Mouse (Mus musculus) B cell, adult 2 months (primary cell): ENCODE measurements around the gene Trim75.
"Not testable (repeated sequence)": the region's sequence is repeated elsewhere in the genome, so short reads cannot be mapped to it uniquely, and the experiment has no call there.

Experiments used
- DNase-seq, 2 experiments: peaks; one replicate each; pipeline ENCODE4 v3.0.0; 2022

Gene Trim75

DNA sequence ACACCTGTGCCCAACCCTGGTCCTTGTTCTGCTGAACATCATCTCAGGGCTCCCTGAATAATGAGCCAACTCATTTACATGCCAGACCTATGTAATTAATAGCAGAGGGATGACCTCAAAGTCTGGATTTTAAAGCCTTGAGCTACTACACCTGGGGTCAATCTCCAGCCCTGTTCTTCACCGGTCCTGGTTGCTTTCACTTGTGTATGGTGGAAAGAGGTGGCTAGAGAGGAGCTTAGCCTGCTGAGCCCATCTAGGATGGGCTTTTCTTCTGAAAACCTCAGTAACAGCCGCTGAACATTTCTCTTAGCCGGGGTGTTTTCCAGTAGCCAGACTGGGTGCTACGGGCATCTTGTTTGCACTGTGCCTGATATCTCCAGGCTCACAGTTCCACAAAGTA is at the start of gene Trim75:
TSS of gene Trim75 (minus strand) at position 101 of the 400 bp plus-strand sequence.
- DNase-seq: no peak

DNA sequence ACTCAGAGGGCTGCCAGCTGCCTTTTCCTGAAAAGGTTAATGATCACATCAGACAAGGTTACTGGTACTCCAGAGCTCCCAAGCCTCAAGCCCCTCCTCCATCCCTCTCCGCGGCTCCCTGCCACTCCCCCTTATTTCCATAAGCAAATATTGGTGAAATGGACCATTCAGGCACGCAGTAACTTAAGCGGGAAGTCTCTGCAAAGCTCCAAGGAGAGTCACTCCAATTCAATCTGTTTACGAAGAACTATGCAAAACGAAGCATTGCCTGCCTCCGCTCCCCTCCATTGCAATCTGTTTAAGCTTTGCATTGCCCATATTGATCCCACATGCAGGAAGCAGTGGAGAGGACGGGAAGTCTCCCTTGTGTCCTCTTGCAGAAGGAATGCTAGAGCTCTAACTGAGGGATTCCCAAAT is 49.5 kb upstream of the Trim75 start, which contains the start of gene Apela:
TSS of gene Apela (minus strand) at position 220 of the 417 bp plus-strand sequence.
- no peak for DNase-seq

DNA sequence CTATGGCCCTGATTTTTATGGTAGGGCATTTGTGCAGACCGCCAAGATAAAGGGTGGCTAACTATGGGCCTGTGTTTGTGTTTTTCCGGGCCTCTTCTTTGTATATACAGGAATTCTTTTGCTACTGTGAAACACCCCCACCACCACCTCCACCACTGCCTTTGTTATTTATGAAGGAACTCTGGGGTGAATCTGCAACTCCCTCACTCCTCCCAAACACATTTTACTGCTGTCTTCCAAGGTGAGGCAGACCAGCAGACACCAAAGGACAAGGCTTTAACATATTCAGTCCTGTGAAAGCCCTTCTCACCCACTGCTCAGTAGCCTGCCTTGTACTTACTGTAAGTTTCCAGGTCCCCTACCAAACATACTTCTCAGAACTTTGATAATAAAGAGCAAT is 46.5 kb upstream of the Trim75 start:
- DNase-seq: no peak

DNA sequence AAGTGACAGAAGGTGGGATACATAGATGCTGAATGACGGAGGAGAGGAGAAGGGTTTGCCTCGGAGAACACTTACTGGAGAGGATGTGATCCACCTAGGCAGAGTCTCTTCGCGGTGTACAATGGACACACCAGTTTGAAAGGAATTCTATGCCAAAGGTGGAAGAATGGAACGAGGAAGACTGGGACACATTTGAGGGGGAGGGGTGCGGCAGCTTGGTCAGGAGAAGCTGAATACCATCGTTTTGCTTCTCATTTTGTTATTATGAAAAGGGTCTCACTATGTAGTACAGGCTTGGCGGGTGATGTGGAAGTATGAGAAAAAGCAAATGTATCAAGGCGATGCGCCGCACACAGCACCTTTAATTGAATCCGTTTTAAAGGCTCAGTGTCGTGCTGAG is 45.4 kb upstream of the Trim75 start:
- DNase-seq: no peak

DNA sequence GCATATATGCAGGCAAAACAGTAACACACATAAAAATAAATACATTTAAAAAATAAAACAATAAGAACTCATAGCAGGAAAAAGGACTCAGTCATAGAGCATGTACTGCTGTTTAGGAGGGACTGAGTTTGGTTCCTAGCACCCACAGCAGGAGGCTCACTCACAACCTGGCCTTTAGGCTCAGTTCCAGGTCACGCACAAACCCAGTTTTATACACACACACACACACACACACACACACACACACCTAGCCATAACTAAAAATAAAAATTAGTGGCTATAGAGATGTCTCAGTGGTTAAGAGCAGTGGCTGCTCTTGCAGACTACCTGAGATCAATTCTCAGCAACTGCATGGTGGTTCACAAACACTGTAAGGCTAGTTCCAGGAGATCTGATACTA is 44.5 kb upstream of the Trim75 start:
- DNase-seq: no peak

DNA sequence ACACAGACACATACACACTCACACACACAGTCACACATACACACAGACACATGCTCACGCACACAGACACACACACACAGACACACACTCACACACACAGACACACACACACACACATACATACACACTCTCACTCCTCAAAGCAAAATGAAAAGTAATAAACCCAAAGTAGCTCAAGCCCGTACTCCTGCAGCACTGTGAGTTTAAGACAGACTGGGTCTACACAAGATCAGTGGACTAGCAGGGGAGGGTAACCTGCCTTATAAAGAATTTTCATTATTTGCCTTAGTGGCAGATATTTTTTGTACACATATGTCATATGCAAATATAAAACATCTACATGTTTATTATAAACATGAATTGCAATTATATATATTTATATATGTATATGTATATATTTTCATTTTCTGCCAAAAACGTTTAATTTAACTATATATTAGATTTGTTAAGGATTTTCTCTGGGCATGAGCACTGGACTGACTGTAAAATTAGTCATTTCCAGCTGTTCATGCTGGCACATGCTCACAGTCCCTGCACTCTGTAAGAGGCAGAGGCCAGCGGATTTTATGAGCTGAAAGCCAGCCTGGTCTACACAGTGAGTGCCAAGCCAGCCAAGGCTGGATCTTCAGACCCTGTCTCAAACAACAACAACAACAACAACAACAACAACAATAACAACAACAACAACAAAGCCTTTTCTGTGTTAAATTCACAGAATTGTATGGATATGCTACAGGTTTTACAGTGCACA is 43.3 kb upstream of the Trim75 start:
- no peak for DNase-seq

DNA sequence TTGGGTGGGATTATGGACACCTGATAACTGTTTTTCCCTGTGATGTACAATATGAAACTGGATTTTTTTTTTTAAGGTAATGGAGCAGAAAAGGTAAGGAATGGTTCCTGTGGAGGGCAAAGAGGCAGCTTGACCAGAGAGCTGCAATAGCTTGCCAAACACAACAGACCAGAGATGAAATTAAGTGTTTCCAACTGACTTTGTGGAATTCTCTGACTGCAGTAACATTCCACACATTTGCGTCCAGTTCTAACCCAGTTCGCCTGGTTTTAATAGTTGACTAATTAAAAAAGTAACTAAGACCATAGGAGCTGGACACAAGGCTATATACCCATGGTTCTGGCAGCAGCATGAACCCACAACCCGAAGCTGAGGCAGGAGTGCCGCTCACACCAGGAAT is 42.1 kb upstream of the Trim75 start:
- no peak for DNase-seq

DNA sequence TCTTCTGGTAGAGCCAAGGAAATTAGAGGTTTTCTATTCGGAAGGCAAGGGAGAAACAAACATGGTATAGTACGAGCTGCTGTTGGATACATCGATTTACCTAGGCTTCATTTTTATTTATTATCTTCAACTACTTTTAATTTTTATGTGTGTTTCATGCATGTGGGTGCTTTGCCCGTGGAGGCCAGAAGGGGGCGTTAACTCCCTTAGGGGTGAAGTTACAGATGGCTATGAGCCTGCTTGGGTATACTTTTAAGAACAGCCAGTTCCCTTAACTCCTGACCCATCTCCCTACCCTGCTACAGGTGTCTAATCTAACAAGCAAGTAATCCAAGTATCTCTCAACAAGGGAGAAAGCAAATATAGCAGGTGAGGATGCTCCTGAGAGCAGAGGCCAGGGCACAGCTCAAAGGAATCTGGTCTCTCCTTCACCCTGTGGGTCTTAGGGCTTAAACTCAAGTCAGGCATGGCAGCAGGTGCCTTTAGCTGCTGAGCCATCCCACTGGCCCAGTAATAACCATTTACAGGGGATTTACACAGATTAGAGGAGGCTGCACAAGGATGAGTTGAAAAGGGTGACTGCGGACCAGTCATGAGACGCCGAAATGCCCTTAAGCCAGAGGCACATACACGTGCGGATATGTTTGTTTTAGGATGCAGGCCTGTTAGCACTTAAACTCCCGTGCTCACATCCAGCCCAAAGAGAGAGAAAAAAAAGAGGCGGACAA is 41.5 kb upstream of the Trim75 start:
- DNase-seq: no peak

DNA sequence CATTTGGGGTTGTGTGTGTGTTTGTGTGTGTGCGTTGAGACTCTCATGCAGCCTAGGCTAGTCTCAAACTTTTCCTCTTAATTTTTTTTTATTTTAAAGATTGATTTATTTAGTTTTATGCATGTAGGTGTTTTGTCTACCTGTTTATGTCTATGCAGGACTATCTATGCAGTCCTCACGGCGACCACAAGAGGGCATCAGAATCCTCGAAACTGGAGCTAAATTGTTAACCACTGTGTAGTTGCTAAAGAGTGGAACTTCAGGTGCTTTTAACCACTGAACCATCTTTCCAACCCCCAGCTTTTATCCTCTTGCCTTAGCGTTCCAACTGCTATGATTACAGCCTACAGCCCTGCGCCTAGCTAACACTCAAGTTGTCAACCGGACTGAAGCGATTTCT is 34.9 kb upstream of the Trim75 start:
- peak; percentile 61 to 66 for DNase-seq

DNA sequence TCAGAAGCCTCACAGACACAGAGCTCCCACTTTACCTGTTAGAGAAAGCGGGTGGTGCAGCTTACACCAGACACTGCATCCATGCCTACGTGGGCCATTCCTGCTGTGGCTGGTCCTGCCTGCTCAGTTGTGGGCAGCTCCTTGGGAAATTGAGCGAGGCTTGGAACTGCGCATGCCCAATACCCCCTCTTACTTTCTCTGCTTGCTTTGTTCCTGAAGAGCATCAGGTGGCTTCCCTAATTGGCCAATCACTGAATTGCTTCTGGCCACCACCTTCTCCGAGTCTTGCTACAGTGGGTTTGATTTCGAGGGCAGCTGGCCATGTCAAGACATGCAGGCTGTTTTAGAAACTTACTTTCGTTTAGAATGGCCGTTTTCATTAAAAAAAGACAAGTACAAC is 30.8 kb upstream of the Trim75 start, which contains the start of the genes Trim61 and Trim60:
TSS of gene Trim61 (minus strand) at position 101 of the 400 bp plus-strand sequence.
TSS of gene Trim60 (minus strand) at position 162 of the 400 bp plus-strand sequence.
- DNase-seq: no peak

DNA sequence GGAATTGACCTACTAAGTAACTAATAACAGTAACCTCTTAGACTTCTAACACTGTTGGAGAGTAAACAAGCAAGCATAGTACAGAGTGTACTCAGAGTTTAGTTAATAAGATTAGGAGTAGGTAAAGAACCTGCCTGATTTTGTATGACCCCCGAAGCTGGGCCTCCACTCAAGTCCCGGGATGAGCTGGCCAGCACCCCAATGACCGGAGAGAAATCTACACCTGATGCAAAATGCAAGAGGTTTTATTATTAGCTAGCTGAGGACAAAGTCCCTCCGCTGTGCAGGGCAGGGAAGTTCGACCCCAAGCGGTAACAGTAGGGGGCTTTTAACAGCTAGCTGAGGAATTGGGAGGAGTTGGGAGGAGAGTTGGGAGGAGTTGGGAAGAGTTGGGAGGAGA is 20.0 kb upstream of the Trim75 start:
- not testable (repeated sequence) for DNase-seq

DNA sequence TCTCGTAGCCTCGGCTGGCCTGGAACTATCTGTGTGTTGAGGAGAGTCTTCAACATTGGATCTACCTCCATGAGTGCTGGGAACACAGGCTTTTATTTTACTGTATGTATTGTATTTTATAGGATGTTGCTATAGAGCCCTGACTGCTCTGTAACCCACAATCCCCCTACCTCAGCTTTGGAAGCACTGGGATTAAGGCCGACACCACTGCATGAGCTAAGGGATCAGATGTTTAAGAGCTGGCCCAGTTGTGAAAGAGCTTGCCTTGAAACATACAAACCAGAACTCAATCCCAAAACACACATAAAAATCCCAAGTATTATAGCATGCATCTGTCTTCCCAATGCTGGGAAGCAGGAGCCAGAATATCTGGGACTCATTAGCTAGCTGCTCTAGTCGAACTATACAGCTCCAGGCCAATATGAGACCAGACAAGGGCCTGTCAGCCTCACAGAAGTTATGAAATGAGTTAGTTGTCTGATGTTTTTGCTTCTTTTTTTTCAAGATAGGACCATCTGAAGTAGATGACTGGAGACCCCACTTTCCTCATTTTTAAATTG is 11.3 kb upstream of the Trim75 start:
- no peak for DNase-seq

DNA sequence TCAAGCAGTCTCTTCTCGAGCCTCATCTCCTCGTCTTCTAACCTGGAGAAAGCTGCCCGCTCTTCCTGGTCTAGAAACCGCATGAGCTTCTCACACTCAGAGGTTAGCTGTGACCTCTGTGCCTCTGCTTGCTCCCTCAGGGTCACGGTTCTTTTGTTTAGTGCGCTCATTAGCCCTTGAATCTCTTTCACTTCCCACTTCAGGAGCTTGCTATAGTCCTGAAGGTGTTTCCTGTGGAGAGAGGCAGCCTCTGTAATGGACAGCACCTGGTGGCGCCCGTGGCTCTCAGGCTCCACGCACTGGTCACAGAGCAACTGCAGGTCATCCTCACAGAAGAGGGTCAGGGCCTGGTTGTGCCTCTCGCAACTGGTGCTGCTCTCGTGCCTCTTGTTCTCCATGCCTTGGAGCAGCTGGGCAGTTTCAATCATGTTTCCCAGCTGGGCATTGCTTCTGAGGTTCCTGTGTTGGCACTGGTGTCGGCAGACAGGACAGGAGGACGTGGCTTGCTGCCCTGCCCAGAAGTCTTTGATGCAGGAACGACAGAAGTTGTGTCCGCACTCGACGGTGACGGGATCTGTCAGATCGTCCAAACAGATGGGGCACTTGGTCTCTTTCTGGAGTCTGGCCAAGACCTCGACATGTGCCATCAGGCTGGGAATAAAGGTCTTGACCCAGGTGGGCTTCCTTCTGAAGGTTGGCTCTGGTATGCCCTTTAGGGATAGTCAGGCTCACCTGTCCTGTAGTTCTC is 4.3 kb downstream of the Trim75 start:
- no peak for DNase-seq

DNA sequence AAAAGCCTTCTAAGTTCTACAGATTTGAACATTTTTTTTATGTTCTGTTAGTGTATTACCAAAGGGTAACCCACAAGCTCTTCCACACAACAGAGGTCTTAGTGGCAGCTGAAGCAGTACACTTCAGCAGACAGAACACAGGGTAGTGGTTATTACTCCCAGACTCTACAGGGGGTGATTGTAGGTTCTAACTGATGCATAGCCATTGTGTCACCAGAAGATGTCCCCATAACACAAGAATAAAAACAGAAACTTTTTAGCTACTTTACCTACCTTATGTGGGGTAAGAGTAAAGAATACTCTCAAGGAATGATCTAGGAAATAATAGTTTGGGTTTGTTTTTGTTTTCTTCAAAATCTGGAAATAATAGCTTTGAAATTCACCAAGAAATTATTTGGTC is 24.8 kb downstream of the Trim75 start:
- no peak for DNase-seq

DNA sequence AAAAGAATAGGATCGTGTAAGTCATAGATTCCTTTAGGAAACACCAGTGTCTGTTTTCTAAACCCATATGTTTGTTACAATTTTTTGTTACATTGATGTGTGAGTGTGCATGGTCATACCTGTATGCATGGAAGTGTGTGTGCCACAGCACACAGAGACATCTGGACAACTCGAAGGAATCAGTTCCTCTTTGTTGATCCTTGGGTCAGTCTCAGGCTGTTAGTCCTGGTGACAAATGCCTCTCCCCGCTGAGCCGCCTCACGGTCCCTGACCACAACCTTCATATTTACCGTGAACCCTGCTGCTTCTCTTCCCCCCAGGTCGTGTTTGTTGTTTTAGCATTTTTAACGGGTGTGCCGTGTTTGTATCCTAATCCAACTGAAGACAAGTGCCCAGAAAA is 28.6 kb downstream of the Trim75 start:
- DNase-seq: no peak

DNA sequence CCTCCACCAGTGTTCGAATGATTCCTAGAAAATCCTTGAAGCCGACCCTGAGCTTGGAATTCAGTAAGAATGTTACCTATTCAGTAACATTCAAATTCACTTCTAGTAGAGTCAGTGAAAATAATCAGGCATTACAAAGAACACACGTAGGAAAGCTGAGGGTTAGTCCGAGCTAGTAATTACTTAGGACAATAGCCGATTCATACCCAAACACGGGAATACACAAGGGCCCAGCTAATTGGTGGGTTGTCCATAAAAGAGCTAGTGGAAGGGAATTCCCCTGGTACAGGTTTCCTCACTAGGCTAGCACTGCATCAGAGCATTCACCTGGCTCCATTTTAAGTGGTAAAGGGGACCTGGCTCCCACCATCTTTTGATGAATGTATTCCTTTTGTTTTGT is 35.5 kb downstream of the Trim75 start:
- DNase-seq: no peak

DNA sequence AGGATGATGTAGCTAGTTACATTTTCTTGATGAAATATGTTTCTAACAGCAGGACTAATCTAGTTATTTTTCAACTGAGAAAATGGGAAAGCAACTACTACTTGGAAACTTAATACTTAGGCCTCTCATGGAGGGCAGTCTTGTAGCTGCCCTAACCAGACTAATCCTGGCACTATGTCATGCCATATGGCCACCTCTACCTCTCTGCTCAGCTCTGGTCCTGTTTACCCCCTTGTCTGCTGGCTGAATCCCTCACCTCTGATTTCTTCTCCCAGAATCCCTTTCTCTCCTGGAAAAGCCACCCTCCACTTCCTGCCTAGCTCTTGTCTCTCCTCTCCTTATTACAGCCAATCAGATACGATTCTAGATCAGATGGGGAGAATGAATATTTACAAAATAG is 39.3 kb downstream of the Trim75 start:
- no peak for DNase-seq

DNA sequence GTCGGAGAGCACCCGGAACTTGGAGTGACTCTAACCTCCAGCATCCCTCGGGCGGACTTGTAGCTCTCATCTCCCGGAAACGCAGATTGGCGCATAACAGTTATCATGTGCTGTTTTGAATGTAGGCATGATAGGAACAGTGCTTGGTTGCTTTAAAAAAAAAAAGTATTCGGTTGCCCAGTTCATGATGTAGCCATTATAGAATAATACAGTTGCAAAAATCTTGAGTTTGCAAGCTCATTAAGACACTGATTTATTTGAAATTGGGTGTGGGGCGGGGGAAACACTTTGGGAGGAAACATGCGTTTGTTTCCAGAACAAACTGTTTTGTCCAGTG is 40.0 kb downstream of the Trim75 start:
- no peak for DNase-seq

DNA sequence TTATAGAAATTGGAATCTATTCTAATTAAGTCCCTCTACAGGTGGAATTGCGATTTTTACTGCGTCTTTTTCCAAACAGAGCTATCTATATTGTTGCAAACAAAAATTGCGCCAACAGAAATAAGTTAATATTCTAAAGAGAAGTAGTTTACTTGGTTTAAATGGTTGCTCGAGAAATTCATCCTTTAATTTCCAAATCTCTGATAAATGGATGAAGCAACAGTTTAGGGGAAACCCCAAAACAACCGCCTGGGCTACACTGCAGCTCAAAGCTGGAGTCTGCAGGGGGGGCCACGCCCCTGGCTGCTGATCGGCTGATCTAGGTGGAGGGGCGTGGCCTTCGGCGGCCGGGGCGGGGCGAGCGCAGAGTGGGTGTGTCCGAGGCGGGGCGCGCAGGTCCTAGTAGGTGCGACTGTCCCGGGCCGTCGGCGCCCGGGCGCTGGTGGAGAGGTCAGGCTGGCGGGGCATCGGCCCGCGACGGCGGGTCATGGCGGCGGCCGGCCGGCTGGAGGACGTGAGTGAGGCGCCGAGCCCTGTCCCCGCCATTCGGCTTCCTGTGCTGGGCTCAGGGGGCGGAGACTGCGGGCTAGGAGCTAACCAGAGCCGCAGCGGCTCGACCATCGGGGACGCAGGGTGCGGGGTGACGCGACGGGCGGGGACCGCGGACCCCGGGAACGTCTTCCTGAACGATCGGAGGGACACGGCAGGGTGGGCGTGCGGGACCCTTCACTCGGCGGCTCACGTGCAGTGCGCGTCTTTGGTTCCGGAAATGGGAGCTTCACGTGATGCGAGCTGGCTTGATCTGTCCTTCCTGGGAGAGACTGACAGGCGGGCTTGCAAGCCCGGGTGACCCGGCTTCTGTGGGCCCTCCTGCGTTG is 40.6 kb downstream of the Trim75 start, which contains the start of gene Tmem192:
TSS of gene Tmem192 (plus strand) at position 366 of the 878 bp plus-strand sequence.
- DNase-seq: peak; percentile 99

DNA sequence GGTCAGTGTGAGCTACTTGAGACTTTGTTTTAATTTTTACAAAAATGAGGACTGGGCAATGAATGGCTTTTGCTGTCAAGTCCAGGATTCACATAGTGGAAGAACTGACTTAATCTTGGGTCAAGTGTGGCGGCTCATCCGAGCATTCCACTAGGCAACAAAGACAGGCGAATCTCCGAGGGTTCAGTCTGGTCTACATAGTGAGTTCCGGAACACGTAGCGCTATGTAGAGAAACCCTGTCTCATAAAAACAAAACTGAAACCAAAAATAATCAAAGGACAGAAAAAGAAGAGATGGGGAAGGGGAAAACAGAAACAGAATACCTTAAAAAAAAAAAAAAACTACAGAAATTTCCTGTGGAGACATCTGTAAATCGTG is 41.2 kb downstream of the Trim75 start:
- peak; percentile 30 to 32 for DNase-seq

DNA sequence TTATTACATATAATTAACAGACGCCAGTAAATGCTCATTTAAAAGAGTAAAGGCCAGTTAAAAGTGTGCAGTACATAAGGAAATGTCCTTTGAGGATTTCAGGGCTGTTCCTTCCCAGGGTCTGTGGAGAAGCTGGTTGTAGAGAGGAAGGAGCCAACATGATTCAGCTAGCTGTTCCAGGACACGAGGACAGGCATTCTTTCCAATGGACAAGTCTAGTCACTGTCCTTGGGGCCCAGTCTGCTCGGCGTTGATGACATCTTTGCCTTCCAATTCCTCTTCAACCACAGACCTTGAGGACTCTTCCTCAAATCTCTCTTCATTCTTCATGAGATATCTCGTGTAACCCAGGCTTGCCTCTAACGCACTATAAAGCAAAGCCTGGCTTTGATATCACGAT is 42.0 kb downstream of the Trim75 start:
- no peak for DNase-seq

DNA sequence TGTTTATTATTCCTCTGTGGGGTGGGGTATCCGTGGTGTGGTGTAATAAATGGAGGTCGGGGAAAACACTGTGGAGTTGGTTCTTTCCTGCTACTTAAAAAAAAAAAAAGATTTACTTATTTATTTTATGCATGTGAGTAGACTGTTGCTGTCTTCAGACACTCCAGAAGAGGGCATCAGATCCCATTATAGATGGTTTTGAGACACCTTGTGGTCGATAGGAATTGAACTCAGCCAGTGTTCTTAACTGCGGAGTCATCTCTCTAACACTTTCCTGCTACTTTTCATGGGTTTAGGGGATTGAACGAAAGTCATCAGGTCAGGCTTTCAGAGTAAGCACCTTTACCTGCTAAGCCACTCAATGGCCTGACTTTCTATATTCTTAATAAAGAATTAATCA is 42.8 kb downstream of the Trim75 start:
- peak; percentile 15 to 35 for DNase-seq
